Mouse (Mus musculus) left cerebral cortex, adult 9 months (tissue): ENCODE data around the gene Slc22a18.
"Not testable (repeated sequence)": the region's sequence is repeated elsewhere in the genome, so short reads cannot be mapped to it uniquely, and the experiment has no call there.

Experiments used
- DNase-seq, 2 experiments: peaks; one replicate each; pipeline ENCODE4 v3.0.0; 2022; ENCODE audit warnings: low spot score in 2 of 2

The Slc22a18 gene

DNA sequence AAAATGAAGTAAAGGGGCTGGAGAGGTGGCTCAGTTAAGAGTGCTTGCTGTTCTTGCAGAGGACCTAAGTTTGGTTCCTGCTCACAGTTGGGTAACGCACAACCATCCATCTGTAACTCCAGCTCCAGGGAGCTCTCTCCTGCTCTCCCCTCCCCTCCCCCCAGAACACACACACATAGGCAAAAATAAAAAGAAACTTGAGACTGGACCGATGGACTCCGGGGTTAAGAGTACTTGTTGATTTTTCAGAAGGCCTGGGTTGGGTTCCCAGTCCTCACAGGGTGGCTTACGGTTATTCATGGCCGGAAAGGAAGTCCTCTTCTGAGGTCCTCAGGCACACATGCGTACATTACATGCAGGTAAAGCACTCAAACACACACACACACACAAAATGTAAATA lies 30.4 kb downstream of the Slc22a18 start:
- DNase-seq, result no peak

DNA sequence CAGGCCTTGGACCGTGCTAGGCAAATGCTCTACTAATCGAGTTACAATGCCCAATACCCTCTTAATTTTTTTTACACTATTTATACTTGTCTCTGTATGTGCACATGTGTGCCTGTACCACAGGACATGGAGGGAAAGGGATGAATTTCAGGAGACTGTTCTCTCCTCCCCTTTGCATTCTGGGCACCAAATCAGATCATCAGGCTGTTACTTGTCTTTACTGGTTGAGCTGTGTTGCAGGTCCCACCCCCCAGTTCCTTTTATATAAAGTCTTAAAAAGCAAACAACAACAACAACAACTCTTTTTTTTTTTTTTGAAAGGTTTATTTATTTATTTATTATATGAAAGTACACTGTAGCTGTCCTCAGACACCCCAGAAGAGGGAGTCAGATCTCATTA lies 31.9 kb downstream of the Slc22a18 start:
- DNase-seq, result no peak

DNA sequence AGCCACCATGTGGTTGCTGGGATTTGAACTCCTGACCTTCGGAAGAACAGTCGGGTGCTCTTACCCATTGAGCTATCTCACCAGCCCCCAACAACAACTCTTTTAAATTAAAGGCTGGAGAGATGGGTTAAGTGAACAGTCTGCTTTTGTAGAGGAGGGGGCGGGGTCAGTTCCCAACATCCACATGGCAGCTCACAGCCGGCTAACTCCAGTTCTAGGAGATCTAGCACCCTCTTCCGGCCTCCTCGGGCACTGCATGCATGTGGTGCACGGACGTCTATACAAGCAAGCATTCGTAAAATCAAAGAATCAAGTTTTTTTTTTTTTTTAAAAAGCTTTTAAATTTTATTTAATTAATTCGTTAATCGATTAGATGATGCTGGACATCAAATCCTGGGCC lies 32.3 kb downstream of the Slc22a18 start:
- peak in 1 of 2 experiments; percentile 63 for DNase-seq

DNA sequence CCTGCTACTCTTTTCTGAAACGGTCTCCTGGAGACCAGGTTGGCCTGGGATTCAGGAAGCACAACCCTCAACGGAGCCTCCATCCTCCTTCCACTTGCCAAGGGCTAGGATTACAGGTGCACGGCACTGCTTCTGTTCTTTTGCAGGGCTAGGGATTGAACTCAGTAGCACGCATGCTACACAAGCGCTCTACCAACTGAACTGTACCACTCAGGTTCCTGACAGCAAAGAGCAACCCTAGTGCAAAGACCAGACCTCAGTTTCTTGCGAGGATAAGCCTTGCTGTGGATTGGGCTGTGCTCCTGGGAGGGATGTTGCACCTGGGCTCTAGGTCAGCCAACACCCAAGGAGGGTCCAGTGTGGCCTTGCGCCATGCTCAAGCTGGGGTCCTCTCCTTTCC lies 32.7 kb downstream of the Slc22a18 start:
- DNase-seq, result no peak

DNA sequence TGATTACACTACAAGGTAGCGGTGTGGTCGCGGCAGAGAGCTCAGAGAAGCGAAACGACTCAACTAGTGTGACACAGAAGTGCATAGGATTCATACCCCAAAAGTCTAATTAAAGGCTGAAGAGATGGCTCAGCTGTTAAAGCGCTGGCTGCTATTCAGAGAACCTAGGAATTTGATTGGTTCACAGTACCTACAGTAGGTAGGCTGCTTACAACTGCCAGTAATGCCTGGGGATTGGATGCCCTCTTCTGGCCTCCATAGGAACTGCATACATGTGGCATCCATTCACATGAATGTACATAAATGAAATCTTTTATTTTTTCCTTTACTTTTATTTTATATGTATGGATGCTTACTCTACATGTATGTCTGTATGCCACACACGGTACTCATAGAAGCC lies 33.1 kb downstream of the Slc22a18 start:
- DNase-seq, result peak in 1 of 2 experiments; percentile 49

DNA sequence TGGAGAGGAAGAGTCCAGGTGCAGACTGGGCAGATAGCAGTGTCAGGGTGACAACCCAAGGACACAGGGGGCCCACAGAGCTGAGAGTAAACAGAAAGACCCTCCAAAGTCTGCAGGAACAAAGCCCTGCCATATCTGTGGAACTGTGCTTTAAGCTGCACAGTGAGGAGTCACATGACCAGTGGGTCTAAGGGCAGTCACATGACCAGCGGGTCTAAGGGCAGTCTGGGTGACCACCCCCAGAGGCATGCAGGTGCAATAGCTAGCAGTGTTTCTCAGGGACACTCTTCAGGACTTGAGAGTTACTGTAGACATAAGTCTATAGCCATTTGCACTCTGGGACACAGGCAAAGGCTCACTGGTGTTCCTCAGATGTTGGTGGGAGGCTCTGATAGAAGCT lies 36.0 kb downstream of the Slc22a18 start:
- no peak for DNase-seq

DNA sequence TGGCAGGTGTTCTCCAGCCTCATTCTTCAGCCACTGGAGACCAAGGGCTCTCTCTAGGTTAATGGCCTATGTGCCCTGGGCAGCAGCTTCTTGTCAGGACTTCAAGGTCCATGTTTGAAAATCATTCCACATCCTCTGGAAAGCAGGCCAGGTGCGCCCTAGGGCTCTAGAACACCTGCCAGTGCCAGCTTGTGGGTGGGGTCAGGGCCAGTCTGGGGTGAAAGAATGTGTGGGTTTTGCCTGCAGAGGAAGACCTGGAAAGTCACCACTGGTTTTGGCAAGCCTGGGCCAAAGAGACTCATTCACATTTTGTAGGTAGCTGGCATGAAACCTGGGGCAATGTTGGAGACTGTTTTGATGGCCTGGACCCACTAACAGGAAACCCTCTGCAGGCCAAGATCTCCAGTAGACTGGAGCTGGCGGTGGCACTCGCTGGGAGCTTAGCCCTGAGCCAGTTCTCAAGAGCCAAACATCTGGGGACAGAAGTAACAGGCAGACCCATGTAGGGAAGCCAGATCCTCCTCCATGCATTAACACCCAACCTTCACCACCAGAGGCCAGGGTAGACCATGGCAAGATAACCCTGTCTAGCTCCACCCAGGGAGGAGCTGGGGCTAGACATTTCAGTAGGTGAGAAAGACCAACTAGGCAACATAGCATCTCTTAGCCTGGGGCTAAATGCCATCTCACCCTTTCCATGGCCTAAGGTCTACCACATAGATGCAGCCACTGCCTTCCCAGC lies 37.2 kb downstream of the Slc22a18 start:
- DNase-seq, result no peak

DNA sequence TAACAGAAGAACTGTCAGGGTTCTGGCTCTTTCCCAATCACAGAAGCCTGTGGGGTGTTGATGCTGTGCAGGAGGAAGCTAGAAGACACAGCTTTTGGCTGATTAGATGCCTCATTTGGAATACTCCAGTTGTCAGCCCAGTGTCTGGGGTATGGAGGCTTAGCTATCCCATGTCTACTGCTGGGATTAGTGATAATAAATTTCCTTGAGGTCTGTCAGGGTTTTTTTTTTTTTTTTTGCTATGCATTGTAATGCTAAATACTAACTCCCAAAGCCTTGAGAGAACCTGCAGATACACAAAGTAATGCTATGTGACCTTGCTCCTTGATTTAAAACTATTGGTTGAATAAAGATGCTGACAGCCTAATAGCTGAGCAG lies 37.8 kb downstream of the Slc22a18 start:
- DNase-seq, result no peak

DNA sequence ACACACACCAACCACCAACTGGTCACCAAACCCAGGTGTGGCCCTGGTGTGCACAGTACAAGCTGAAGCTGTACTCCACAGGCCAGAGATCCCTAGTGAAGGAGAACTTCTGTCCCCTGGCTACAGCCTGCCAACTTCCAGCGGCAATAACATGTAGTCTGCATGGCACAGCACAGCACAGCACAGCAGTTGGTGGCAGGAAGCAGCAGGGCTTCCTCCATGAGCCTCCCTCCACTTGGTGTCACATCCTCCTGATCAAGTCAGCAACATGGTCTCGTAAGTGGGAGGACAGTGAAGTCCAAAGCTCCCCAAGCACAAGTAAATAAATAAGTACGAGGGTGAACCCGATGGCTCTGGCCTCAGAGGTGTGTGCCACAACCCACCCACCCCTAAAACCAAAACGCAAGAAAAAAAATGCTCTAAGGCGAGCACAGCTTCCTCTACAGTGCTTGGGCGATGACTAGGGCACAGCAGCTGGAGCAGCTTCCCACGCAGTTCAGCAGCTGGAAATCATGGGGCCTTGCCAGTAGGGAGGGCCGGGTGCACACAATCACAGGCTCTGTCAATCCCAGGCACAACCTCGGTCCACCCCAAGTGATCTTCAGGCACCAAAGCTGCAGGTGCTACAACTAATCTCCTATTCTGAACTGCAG lies 40.4 kb downstream of the Slc22a18 start:
- peak in 1 of 2 experiments; percentile 14 for DNase-seq

DNA sequence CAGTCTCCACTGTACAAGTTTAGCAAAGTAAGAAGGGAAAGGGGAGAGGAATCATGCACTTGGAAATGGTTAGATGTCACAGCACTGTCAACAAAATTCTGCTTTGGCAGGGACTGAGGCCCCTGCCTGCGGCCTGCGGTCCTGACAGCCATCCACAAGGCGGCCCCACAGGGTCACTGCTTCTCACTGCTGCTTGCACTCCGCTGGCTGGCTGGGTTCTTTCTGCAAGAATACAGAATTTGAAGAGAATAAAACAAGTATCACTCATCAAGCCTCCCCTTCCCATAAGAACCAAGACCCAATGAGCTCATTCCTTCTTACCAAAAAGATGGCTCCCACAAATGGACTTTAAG lies 40.9 kb downstream of the Slc22a18 start:
- DNase-seq, result no peak

DNA sequence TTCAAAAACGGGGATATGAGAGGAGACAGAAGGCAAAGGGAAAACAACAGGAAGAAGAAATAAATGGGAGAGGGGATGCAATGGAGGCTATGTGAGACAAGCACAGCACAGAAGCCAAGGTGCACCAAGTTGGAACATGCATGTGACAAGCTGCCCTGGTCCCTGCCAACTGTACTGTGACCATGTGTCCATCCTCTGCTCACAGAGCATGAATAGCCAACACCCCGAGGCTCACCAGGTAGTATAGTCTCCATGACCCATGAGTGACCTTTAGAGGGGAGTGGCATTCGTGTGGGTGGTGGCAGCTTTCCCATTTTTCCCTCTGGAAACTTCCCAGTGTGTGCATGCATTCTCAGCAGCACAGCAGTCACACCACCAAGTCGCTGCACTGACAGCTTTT lies 45.8 kb downstream of the Slc22a18 start:
- DNase-seq, result no peak

DNA sequence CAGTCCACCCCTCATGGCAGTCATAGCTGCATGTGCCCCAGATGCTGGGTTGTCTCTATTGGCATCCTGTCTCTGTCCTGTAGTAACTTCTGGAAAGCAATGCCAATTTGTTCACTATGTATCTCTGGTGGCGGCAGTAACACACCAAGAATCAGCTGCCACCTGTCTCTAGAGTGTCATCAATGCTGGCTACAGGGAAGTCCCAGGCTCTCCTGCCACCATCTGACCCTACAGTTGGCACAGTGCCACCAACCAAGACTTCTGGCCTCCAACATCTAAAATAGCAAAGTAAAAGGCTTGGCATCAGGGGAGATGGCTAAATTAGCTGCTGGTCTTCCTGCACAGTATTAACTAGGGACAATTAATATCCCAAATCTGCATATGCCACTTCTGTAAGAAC lies 58.9 kb downstream of the Slc22a18 start:
- no peak for DNase-seq

DNA sequence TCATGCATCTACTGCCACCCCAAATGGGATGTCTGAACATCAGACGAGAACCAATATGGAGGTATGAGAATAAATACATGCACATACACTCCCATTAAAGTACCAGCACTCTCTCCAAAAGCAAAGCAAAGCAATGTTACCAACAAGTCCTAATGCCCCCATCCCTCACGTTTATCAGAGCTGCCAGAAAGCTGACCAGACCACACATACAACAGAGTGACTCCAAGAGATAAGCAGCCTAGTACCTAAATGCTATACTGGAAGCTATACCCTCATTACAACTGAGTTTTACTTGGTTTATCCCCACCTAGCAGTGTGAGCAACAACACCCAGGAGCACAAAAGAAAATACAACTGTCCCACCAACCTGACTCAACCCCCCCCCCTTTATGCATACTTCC lies 59.7 kb downstream of the Slc22a18 start:
- DNase-seq, result no peak

DNA sequence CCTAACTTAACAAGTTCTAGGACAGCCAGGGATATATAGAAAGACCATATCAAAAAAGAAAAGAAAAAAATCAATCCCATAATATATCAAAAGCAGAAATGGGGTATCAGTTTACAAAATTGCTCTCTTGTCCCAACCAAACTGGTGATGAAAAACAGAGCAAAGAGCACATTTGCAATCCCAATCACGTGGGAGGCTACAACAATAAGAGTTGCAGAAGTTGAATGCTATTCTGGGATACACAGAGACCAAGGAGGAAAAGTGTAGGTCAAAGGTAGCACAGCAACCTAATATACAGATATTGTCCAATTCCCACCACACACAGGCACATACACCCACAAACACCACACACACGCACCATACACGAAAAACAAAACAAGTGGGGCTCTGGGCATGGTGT lies 62.7 kb downstream of the Slc22a18 start:
- no peak for DNase-seq

DNA sequence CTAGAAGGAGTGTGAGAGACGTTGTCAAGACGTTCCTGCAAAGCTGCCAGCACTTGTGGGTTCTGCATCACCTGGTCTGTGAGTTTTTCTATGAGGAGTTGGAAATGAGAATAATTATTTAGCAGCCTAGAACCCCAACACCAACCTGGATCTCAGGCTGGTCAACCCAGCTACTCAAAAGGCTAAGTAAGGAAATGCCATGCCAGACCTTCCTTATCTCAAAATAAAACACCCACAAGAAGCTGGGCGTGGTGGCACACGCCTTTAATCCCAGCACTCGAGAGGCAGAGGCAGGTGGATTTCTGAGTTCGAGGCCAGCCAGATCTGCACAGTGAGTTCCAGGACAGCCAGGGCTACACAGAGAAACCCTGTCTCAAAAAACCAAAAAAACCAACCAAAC lies 64.7 kb downstream of the Slc22a18 start:
- not testable (repeated sequence) for DNase-seq

DNA sequence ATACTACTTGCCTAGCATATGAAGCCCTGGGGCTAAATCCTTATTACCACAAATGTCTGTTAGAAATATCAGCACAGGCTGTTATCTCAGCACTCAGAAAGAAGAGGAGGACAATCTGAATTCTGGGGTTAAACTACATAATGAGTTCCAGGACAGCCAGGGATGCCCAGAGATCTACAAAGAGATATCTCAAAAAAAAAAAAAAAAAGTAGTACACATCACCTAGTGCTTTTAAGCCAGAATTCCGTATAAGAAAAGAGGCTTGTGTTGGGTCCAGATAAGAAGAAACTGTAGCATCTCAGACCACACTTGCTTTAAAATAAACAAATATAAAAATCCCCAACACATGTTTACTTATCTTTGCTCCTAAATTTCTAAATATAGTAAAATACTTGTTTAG lies 65.1 kb downstream of the Slc22a18 start:
- no peak for DNase-seq

DNA sequence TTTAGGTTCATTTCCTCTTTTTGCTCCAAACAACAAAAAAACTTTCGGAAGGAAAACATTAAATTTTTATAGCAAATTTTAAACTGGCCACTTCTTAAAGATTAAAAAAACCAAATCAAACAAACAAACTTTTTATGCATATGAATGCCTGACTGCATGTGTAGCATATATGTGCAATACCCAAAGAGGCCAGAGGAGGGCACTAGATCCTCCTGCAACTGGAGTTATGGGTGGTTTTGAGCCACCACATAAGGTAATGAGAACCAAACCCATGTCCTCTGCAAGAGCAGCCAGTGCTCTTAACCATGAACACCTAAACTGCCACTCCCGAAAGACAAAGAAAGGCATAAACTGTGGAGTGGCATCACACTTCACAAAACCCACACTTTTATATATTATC lies 70.8 kb downstream of the Slc22a18 start:
- no peak for DNase-seq

DNA sequence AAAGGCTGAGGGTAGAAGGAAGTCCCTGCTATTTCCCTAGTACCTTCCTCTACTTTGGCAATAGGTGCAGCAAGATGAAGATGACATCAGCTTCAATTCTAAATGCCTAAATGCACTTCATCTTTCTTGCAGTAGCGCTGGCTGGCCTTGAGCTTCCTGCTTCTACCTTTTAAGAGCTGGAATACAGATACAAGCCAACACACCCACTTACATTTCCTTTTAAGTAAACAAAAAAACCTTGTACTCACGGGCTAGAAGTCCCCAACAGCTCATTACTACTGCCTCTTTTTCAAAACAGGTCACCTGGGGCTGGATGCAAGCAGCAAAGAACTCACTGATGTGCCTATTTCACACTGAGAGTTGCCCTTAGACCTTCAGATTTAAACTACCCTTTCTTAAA lies 73.0 kb downstream of the Slc22a18 start:
- DNase-seq, result no peak

DNA sequence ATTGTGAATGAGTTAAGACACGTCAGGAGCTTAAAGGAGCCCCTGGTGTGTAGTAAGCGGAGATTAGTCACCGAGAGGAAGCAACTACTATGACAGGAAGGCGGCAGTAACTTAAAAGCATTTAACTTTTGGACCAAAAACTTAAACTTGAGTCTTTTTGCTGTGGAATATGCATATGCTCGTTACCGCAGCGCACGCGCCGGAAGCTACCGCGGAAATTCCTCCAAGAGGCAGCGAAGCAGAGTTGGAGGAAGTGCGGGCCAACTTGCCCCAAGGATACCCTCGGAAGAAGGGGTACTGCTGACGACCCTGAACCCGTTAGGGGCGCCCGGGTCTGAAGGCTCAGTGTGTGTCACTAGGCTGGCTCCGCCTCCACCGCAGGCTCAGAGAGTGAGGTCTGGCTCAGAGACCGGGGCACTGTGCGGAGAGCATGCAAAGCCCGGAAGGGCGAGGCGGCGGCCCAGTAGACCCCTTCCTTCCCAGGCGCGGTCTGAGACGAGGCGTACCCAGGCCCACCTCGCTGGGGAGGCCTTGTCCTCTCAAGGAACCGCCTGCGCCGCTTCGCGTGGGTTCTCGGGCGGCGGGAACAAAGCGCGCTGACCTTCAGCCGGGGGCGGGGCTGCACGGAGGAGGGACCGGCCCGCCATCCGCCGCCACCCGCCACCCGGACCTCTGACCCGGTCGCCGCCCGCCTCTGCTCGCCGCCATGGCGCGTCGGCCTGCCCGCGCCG lies 74.9 kb downstream of the Slc22a18 start:
- DNase-seq, result peak; percentile 20 to 40
